Mouse (Mus musculus) neural tube, embryonic 11.5 days (tissue): ENCODE measurements around the gene Gtf2h2. TPM values are rescaled to one million over a fixed set of nuclear protein-coding genes. Genes with fewer than 3 reads are reported as not detected.
"Not testable (repeated sequence)": the region's sequence is repeated elsewhere in the genome, so short reads cannot be mapped to it uniquely, and the experiment has no call there.

ENCODE experiments used
- ATAC-seq: fragments of 200-750 bp; cut with Nextera tagmentation; 2 replicates; pipeline ENCODE4 v1.8.0; 2017; ENCODE audit warnings: moderate number of reproducible peaks, mild to moderate bottlenecking, moderate TSS enrichment, moderate library complexity; ENCODE audit not compliant: insufficient read depth, low FRiP score, low TSS enrichment
- DNase-seq: peaks from one replicate; pipeline ENCODE4 v3.0.0-alpha.2; 2015; ENCODE audit warnings: low spot score
- H3K27ac ChIP-seq: fragments of 300-500 bp; sonication (generic); 2 replicates; pipeline ENCODE4 v1.5.1; 2014; ENCODE audit warnings: low read depth, mild to moderate bottlenecking, low read length
- H3K27me3 ChIP-seq: fragments of 300-500 bp; sonication (generic); 2 replicates; pipeline ENCODE4 v1.6.1; 2014; ENCODE audit warnings: mild to moderate bottlenecking, low read length, mixed read lengths; ENCODE audit not compliant: control insufficient read depth, insufficient read depth
- H3K36me3 ChIP-seq: fragments of 300-500 bp; sonication (generic); 2 replicates; pipeline ENCODE4 v1.6.1; 2014; ENCODE audit warnings: mild to moderate bottlenecking, low read length, moderate library complexity, mixed read lengths; ENCODE audit not compliant: control insufficient read depth, insufficient read depth
- H3K4me1 ChIP-seq: fragments of 300-500 bp; sonication (generic); 2 replicates; pipeline ENCODE4 v1.6.1; 2014; ENCODE audit warnings: low read length, mixed read lengths; ENCODE audit not compliant: control insufficient read depth, insufficient read depth
- H3K4me2 ChIP-seq: fragments of 300-500 bp; sonication (generic); 2 replicates; pipeline ENCODE4 v1.6.1; 2014; ENCODE audit warnings: low read depth, mild to moderate bottlenecking, moderate library complexity
- H3K4me3 ChIP-seq: fragments of 300-500 bp; sonication (generic); 2 replicates; pipeline ENCODE4 v1.5.1; 2014; ENCODE audit warnings: low read depth, low read length
- H3K9ac ChIP-seq: fragments of 300-500 bp; sonication (generic); 2 replicates; pipeline ENCODE4 v1.6.1; 2014; ENCODE audit warnings: mild to moderate bottlenecking, low read length
- H3K9me3 ChIP-seq: fragments of 300-500 bp; sonication (generic); 2 replicates; pipeline ENCODE4 v1.6.1; 2016; ENCODE audit warnings: low read length; ENCODE audit not compliant: control insufficient read depth
- WGBS: fragments of 180-500 bp; shearing (Covaris S2); extraction: QIAGEN DNeasy Blood & Tissue Kit; methylation state at CpG from one replicate; pipeline ENCODE4 v1.1.7; 2014; 5-methylcytosine and 5-hydroxymethylcytosine counted together
- polyA plus RNA-seq: library from polyadenylated mRNA; unstranded; fragments of >200 nt; fragmentation: Nextera tagmentation; extraction: Ambion mirVana; gene quantifications from 2 replicates; pipeline ENCODE4 v1.2.1, GENCODE M21; 2014

Gtf2h2 gene
- polyA plus RNA-seq, 1 experiment from 2014 or later, result 86.6 TPM

GRCm38 (mm10) chr13:100519162-100519561 is 26.8 kb upstream of the Gtf2h2 start:
- WGBS, result 63% methylated on average over 2 of the region's 2 CpGs
- H3K27me3 ChIP-seq, result no peaks in the 10 kb centered on the region
- H3K4me1 ChIP-seq, result no peaks in the 10 kb centered on the region
- H3K27ac ChIP-seq, result no peak overlapping the region
- H3K9me3 ChIP-seq, result no peaks in the 10 kb centered on the region
- no peak for DNase-seq
- H3K4me3 ChIP-seq, result no peak overlapping the region
- H3K4me2 ChIP-seq, result no peak overlapping the region
- ATAC-seq, result no peak
- H3K9ac ChIP-seq, result no peak overlapping the region
- H3K36me3 ChIP-seq, result no peaks in the 10 kb centered on the region

DNA sequence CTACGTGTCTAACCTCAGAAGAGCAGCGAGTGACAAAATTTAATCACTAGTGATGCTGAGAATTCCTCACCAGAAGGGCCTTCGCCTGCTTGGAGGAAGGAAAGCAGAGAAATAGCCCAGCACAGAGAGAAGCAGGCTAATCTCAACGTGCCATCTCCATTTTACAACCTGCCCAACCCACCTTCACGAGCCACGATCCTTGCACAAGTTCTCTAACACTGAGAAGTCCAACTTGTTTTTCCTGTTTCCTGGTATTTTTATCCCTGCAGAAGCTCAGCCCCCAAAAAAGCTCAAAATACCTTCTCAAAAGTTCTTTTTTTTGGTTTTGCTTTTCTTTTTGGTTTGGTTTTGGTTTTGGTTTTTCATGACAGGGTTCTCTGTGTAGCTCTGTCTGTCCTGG is 25.8 kb upstream of the Gtf2h2 start:
- Histone ChIP-seq H3K9ac (no peak overlapping the region), H3K27me3 (no peaks in the 10 kb centered on the region), H3K4me2 (no peak overlapping the region), H3K4me3 (no peak overlapping the region), H3K4me1 (no peaks in the 10 kb centered on the region), H3K36me3 (no peaks in the 10 kb centered on the region), H3K27ac (no peak overlapping the region), H3K9me3 (no peaks in the 10 kb centered on the region)
- 69% methylated on average over 6 of the region's 6 CpGs for WGBS
- ATAC-seq (no peak), DNase-seq (no peak)

- no peak for ATAC-seq
These were observed 25.3 kb upstream of the Gtf2h2 start for GRCm38 (mm10) chr13:100517652-100518153.

GRCm38 (mm10) chr13:100516213-100517105 is 24.1 kb upstream of the Gtf2h2 start:
- H3K9me3 ChIP-seq, result no peaks in the 10 kb centered on the region
- ATAC-seq, result no peak
- H3K27ac ChIP-seq, result no peak overlapping the region
- no peak overlapping the region for H3K4me2 ChIP-seq
- H3K27me3 ChIP-seq, result no peaks in the 10 kb centered on the region
- H3K36me3 ChIP-seq, result no peaks in the 10 kb centered on the region
- no peak overlapping the region for H3K4me3 ChIP-seq
- WGBS, result 61% methylated on average over 12 of the region's 12 CpGs
- no peak overlapping the region for H3K9ac ChIP-seq
- no peaks in the 10 kb centered on the region for H3K4me1 ChIP-seq
- no peak for DNase-seq

More at GRCm38 (mm10) chr13:100517652-100518153, 25.3 kb upstream of the Gtf2h2 start:
- Histone ChIP-seq H3K4me3 (no peak overlapping the region), H3K27ac (no peak overlapping the region), H3K36me3 (no peaks in the 10 kb centered on the region), H3K9me3 (no peaks in the 10 kb centered on the region), H3K4me1 (no peaks in the 10 kb centered on the region), H3K4me2 (no peak overlapping the region), H3K27me3 (no peaks in the 10 kb centered on the region), H3K9ac (no peak overlapping the region)
- WGBS, result 86% methylated on average over 6 of the region's 6 CpGs
- no peak for DNase-seq

GRCm38 (mm10) chr13:100512792-100513191 is 20.4 kb upstream of the Gtf2h2 start:
- 93% methylated on average over 2 of the region's 2 CpGs for WGBS

DNA sequence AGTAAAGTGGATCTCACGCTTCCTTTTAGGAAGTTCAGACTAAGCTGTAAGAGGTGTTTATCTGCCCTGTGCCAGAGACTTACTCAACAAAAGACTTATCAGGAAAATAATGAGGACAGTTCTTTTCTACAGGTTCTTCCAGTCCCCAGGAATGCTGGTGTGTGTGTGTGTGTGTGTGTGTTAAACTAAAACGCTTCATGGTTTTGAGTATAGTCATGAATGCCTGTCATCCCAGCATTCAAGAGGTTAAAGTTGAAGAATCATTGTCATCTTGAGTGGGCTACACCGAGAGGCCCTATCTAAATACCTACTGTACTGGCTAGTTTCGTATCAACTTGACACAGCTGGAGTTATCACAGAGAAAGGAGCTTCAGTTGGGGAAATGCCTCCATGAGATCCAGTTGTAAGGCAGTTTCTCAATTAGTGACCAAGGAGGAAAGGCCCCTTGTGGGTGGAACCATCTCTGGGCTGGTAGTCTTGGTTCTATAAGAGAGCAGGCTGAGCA is 19.5 kb upstream of the Gtf2h2 start:
- Histone ChIP-seq H3K27me3 (no peaks in the 10 kb centered on the region), H3K9me3 (no peaks in the 10 kb centered on the region)

More at GRCm38 (mm10) chr13:100512792-100513191, 20.4 kb upstream of the Gtf2h2 start:
- DNase-seq, result no peak
- no peak for ATAC-seq
- Histone ChIP-seq H3K4me1 (no peaks in the 10 kb centered on the region), H3K27ac (no peak overlapping the region), H3K4me3 (no peak overlapping the region), H3K9ac (no peak overlapping the region), H3K36me3 (no peaks in the 10 kb centered on the region), H3K27me3 (no peaks in the 10 kb centered on the region), H3K9me3 (no peaks in the 10 kb centered on the region), H3K4me2 (no peak overlapping the region)

GRCm38 (mm10) chr13:100511146-100511859 is 18.9 kb upstream of the Gtf2h2 start:
- Histone ChIP-seq H3K9ac (no peak overlapping the region), H3K27ac (no peak overlapping the region), H3K36me3 (no peaks in the 10 kb centered on the region), H3K9me3 (no peaks in the 10 kb centered on the region), H3K4me1 (no peaks in the 10 kb centered on the region), H3K27me3 (no peaks in the 10 kb centered on the region), H3K4me3 (no peak overlapping the region), H3K4me2 (no peak overlapping the region)
- ATAC-seq (no peak), DNase-seq (no peak)
- 79% methylated on average over 7 of the region's 7 CpGs for WGBS

More for the DNA sequence above, 19.5 kb upstream of the Gtf2h2 start:
- no peak for ATAC-seq
- no peak overlapping the region for H3K4me2 ChIP-seq
- no peak for DNase-seq
- H3K9ac ChIP-seq, result no peak overlapping the region
- no peaks in the 10 kb centered on the region for H3K4me1 ChIP-seq
- H3K27ac ChIP-seq, result no peak overlapping the region
- WGBS, result 81% methylated on average over 4 of the region's 4 CpGs
- no peaks in the 10 kb centered on the region for H3K36me3 ChIP-seq
- no peak overlapping the region for H3K4me3 ChIP-seq

- not testable (repeated sequence) for DNase-seq, H3K4me3 ChIP-seq
These were observed 7.2 kb upstream of the Gtf2h2 start for GRCm38 (mm10) chr13:100499625-100500024.

More at GRCm38 (mm10) chr13:100499625-100500024, 7.2 kb upstream of the Gtf2h2 start:
- not testable (repeated sequence) for ATAC-seq, H3K4me1 ChIP-seq, H3K4me2 ChIP-seq, H3K27me3 ChIP-seq, H3K9me3 ChIP-seq, H3K9ac ChIP-seq, H3K36me3 ChIP-seq, H3K27ac ChIP-seq
